Mouse (Mus musculus): ENCODE data around the gene Slc25a12. TPM values are rescaled to one million over a fixed set of nuclear protein-coding genes. Genes with fewer than 3 reads are reported as not detected.

The Slc25a12 gene
- polyA plus RNA-seq, 1 experiment from 2014 or later: 27.5 TPM

DNA sequence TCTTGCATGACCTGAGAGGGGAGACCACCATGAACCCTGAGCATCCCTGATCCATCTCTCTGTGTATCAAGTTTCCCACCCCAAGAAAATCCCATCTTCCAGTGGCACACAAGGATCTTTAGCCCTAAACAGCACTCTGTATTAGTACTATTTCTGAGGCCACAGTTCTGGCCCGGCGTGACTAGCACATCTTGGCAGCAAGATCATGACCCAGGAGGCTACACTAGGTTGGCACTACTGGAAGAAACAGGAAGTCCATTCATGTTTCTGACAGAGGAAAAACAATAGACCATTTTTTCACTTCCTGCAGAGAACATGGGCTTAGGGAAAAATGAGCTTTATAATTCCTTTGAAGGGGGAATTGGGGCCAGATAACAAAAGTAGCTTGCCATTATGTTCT lies 39.8 kb downstream of the Slc25a12 start:
- DNase-seq (ENCODE audit: low spot score) (no peak), ATAC-seq (replicated peaks; ENCODE audit: low FRiP score, low TSS enrichment, low read depth) (no peak)
- H3K27me3 ChIP-seq (replicated peaks; ENCODE audit: control insufficient read depth, insufficient read depth, low read length): no peaks in the 10 kb centered on the region
- no peaks in the 10 kb centered on the region for H3K9me3 ChIP-seq (ENCODE audit: control insufficient read depth, low read length)
- H3K4me3 ChIP-seq (ENCODE audit: low read depth, low read length): no peak overlapping the region
- H3K36me3 ChIP-seq (ENCODE audit: control insufficient read depth, insufficient read depth, low read length): 0 out of 2 replicates have a peak, but pooled peaks cover 2% of the 10 kb centered on the region
- H3K9ac ChIP-seq (ENCODE audit: low read length): no peak overlapping the region
- WGBS: 85% methylated on average over 2 of the region's 2 CpGs
- H3K4me2 ChIP-seq (ENCODE audit: low read length): no peak overlapping the region
- H3K4me1 ChIP-seq (replicated peaks; ENCODE audit: control insufficient read depth, insufficient read depth, low read length): no peaks in the 10 kb centered on the region
- no peak overlapping the region for H3K27ac ChIP-seq (ENCODE audit: low read depth)

- Histone ChIP-seq H3K9ac (ENCODE audit: low read length) (no peak overlapping the region), H3K27me3 (replicated peaks; ENCODE audit: control insufficient read depth, insufficient read depth, low read length) (no peaks in the 10 kb centered on the region), H3K9me3 (ENCODE audit: control insufficient read depth, low read length) (no peaks in the 10 kb centered on the region), H3K27ac (ENCODE audit: low read depth) (no peak overlapping the region), H3K4me2 (ENCODE audit: low read length) (no peak overlapping the region), H3K4me1 (replicated peaks; ENCODE audit: control insufficient read depth, insufficient read depth, low read length) (no peaks in the 10 kb centered on the region), H3K4me3 (ENCODE audit: low read depth, low read length) (no peak overlapping the region), H3K36me3 (ENCODE audit: control insufficient read depth, insufficient read depth, low read length) (0 out of 2 replicates have a peak, but pooled peaks cover 2% of the 10 kb centered on the region)
- DNase-seq (ENCODE audit: low spot score) (no peak), ATAC-seq (replicated peaks; ENCODE audit: low FRiP score, low TSS enrichment, low read depth) (no peak)
- 71% methylated on average over 11 of the region's 11 CpGs for WGBS
Observed at GRCm38 (mm10) chr2:71326766-71327464, 40.6 kb downstream of the Slc25a12 start.

DNA sequence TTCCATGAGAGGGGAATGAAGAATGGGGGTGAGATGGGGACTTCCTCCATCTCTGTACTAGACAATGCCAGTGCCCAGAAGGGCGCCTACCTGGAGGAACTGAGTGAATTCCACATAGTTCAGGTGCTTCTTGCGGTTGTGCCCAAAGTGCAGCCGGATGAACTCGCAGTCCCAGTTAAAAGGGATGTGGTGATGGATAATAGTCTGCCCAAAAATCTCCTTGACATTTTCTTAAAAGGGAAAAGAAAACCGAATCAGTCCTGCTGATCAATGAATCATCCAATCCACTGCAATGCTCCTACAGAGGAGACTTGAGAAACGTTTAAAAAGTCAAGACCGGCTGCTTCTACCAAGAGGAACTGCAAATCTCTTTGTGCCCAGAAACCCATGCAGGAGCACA lies 43.7 kb downstream of the Slc25a12 start:
- H3K27ac ChIP-seq (ENCODE audit: low read depth): no peak overlapping the region
- H3K27me3 ChIP-seq (replicated peaks; ENCODE audit: control insufficient read depth, insufficient read depth, low read length): no peaks in the 10 kb centered on the region
- H3K4me3 ChIP-seq (ENCODE audit: low read depth, low read length): no peak overlapping the region
- no peak overlapping the region for H3K9ac ChIP-seq (ENCODE audit: low read length)
- ATAC-seq (replicated peaks; ENCODE audit: low FRiP score, low TSS enrichment, low read depth) (no peak), DNase-seq (ENCODE audit: low spot score) (no peak)
- H3K4me1 ChIP-seq (replicated peaks; ENCODE audit: control insufficient read depth, insufficient read depth, low read length): no peaks in the 10 kb centered on the region
- WGBS: 89% methylated on average over 7 of the region's 7 CpGs
- no peak overlapping the region for H3K4me2 ChIP-seq (ENCODE audit: low read length)
- no peaks in the 10 kb centered on the region for H3K36me3 ChIP-seq (ENCODE audit: control insufficient read depth, insufficient read depth, low read length)
- no peaks in the 10 kb centered on the region for H3K9me3 ChIP-seq (ENCODE audit: control insufficient read depth, low read length)

DNA sequence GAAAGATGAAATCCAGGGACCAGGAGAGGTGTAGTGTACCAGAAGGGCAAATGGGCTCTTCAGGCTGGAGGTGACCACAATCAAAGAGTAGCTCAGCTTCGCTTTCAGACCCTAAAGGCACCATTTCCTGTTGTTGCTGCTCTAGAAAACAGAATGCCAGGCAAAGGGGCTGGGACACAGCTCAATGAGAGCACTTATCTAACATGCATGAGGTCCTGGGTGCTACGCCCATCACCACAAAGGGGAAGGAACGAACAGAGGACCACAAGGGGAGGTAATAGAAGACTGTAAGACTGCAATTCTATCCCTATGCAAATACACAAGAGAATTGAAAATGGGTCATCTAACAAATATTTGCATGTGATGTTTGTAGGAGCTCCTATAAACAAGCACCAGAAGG lies 46.1 kb downstream of the Slc25a12 start:
- H3K4me3 ChIP-seq (ENCODE audit: low read depth, low read length): no peak overlapping the region
- H3K27me3 ChIP-seq (replicated peaks; ENCODE audit: control insufficient read depth, insufficient read depth, low read length): no peaks in the 10 kb centered on the region
- no peaks in the 10 kb centered on the region for H3K4me1 ChIP-seq (replicated peaks; ENCODE audit: control insufficient read depth, insufficient read depth, low read length)
- DNase-seq (ENCODE audit: low spot score) (no peak), ATAC-seq (replicated peaks; ENCODE audit: low FRiP score, low TSS enrichment, low read depth) (no peak)
- no peak overlapping the region for H3K9ac ChIP-seq (ENCODE audit: low read length)
- H3K9me3 ChIP-seq (ENCODE audit: control insufficient read depth, low read length): no peaks in the 10 kb centered on the region
- no peak overlapping the region for H3K4me2 ChIP-seq (ENCODE audit: low read length)
- H3K27ac ChIP-seq (ENCODE audit: low read depth): no peak overlapping the region
- WGBS: 90% methylated on average over 3 of the region's 3 CpGs
- no peaks in the 10 kb centered on the region for H3K36me3 ChIP-seq (ENCODE audit: control insufficient read depth, insufficient read depth, low read length)

DNA sequence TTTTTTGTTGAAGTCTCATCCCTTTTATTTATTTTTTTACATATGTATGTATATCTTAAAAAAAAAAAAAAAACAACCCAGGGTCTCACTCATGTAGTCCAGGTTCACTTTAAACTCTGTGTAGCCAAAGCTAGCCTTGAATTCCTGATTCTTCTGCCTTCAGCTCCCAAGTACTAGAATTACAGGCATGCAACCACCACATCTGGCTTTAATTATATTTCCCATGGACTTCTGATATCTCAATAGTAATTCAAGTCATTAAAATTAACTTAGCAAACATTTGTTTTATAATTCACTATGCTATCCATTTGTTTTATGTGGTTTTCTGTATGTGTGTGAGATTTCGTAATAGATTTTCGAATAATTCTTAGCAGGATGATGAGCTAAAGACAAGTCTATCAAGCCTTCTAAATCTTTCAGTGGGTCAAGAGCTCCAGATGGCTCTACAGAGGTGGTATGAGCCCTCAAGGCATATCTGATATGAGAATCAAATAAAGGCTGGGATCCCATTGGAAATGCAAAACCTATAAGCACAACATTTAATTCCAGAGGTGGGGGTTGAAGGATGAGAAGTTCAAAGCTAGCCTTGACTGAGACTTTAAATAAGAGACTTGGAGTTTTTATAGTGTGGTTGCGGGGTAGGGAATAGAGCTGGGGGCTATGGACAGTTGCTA lies 51.3 kb downstream of the Slc25a12 start:
- WGBS: 95% methylated on average over 3 of the region's 3 CpGs
- no peak for DNase-seq (ENCODE audit: low spot score)
- no peak for ATAC-seq (replicated peaks; ENCODE audit: low FRiP score, low TSS enrichment, low read depth)

DNA sequence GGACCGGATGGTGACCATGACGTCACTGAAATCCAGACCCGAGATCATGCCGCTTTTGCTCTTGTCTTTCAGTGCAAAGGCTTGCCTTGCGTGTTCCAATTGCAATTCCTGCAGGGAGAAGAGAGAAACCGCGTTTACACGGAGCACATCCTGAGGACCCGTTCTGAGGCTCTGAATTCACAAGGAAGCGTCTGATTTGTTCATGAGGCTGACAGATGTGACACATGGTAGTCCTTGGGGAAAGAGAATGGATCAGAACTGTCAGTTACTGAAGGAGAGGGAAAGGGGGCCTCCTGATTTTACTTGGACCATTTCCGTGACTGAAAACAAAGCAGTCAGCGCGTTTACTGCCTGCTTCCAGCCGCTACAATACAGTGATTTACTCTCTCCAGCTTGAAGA lies 52.5 kb downstream of the Slc25a12 start:
- no peak for ATAC-seq (replicated peaks; ENCODE audit: low FRiP score, low TSS enrichment, low read depth)
- no peak overlapping the region for H3K4me2 ChIP-seq (ENCODE audit: low read length)
- no peak for DNase-seq (ENCODE audit: low spot score)
- H3K9ac ChIP-seq (ENCODE audit: low read length): no peak overlapping the region
- H3K27me3 ChIP-seq (replicated peaks; ENCODE audit: control insufficient read depth, insufficient read depth, low read length): no peaks in the 10 kb centered on the region
- no peak overlapping the region for H3K4me3 ChIP-seq (ENCODE audit: low read depth, low read length)
- H3K27ac ChIP-seq (ENCODE audit: low read depth): no peak overlapping the region
- H3K9me3 ChIP-seq (ENCODE audit: control insufficient read depth, low read length): no peaks in the 10 kb centered on the region
- 72% methylated on average over 14 of the region's 14 CpGs for WGBS
- no peaks in the 10 kb centered on the region for H3K4me1 ChIP-seq (replicated peaks; ENCODE audit: control insufficient read depth, insufficient read depth, low read length)
- H3K36me3 ChIP-seq (ENCODE audit: control insufficient read depth, insufficient read depth, low read length): peaks cover 11% of the 10 kb centered on the region; the same call in 1 of the 2 replicates

More for the DNA sequence above, 51.3 kb downstream of the Slc25a12 start:
- Histone ChIP-seq H3K4me3 (ENCODE audit: low read depth, low read length) (no peak overlapping the region), H3K9ac (ENCODE audit: low read length) (no peak overlapping the region), H3K9me3 (ENCODE audit: control insufficient read depth, low read length) (no peaks in the 10 kb centered on the region), H3K27me3 (replicated peaks; ENCODE audit: control insufficient read depth, insufficient read depth, low read length) (no peaks in the 10 kb centered on the region), H3K4me1 (replicated peaks; ENCODE audit: control insufficient read depth, insufficient read depth, low read length) (no peaks in the 10 kb centered on the region), H3K27ac (ENCODE audit: low read depth) (no peak overlapping the region), H3K36me3 (ENCODE audit: control insufficient read depth, insufficient read depth, low read length) (peaks cover 9% of the 10 kb centered on the region; the same call in 1 of the 2 replicates), H3K4me2 (ENCODE audit: low read length) (no peak overlapping the region)

GRCm38 (mm10) chr2:71314080-71314479 lies 53.5 kb downstream of the Slc25a12 start:
- no peak overlapping the region for H3K27ac ChIP-seq (ENCODE audit: low read depth)
- ATAC-seq (replicated peaks; ENCODE audit: low FRiP score, low TSS enrichment, low read depth): no peak
- no peak overlapping the region for H3K4me2 ChIP-seq (ENCODE audit: low read length)
- no peak for DNase-seq (ENCODE audit: low spot score)
- no peak overlapping the region for H3K9ac ChIP-seq (ENCODE audit: low read length)
- no peaks in the 10 kb centered on the region for H3K9me3 ChIP-seq (ENCODE audit: control insufficient read depth, low read length)
- H3K4me3 ChIP-seq (ENCODE audit: low read depth, low read length): no peak overlapping the region
- no peaks in the 10 kb centered on the region for H3K27me3 ChIP-seq (replicated peaks; ENCODE audit: control insufficient read depth, insufficient read depth, low read length)
- WGBS: 73% methylated on average over 6 of the region's 6 CpGs
- no peaks in the 10 kb centered on the region for H3K4me1 ChIP-seq (replicated peaks; ENCODE audit: control insufficient read depth, insufficient read depth, low read length)
- peaks cover 11% of the 10 kb centered on the region; the same call in 1 of the 2 replicates for H3K36me3 ChIP-seq (ENCODE audit: control insufficient read depth, insufficient read depth, low read length)

DNA sequence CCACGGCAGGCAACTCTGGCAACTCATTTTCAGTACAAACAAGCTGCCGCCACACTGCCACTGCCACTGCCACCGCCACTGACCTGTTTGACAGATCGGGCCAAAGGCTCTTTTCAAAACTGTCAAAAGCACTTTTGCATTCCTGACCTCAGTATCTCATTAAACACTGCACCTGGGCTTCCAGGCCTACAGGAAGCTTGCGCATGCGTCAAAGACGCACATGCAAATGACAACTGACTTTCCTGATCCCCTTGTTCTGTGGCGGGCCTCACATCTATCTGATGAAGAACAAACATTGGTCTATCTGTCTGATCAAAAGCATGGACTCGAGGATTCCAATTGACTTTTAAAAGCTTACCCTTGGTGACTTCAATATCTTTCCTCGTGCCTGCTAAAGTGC lies 55.5 kb downstream of the Slc25a12 start:
- Histone ChIP-seq H3K36me3 (ENCODE audit: control insufficient read depth, insufficient read depth, low read length) (peaks cover 14% of the 10 kb centered on the region), H3K4me2 (ENCODE audit: low read length) (no peak overlapping the region), H3K9me3 (ENCODE audit: control insufficient read depth, low read length) (no peaks in the 10 kb centered on the region), H3K4me1 (replicated peaks; ENCODE audit: control insufficient read depth, insufficient read depth, low read length) (no peaks in the 10 kb centered on the region), H3K27me3 (replicated peaks; ENCODE audit: control insufficient read depth, insufficient read depth, low read length) (no peaks in the 10 kb centered on the region), H3K27ac (ENCODE audit: low read depth) (no peak overlapping the region), H3K9ac (ENCODE audit: low read length) (no peak overlapping the region), H3K4me3 (ENCODE audit: low read depth, low read length) (no peak overlapping the region)
- 74% methylated on average over 10 of the region's 10 CpGs for WGBS
- DNase-seq (ENCODE audit: low spot score) (no peak), ATAC-seq (replicated peaks; ENCODE audit: low FRiP score, low TSS enrichment, low read depth) (no peak)

DNA sequence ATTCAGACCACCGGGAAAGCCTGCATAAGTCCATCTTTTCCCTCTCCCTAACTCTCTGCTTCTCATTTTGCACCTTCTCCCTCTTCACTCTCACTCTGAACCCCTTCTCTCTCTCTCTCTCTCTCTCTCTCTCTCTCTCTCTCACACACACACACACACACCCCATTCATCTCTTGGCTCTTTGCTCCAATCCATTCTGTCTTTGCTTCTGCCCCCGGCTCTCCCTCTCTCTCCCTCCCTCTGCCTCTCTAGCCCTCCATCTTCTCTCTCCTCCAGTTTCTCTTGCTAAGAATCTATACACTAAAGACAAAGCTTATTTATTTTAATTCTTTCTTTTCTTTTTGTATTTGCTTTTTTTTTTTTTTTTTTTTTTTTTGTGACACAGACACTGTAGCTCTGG lies 57.8 kb downstream of the Slc25a12 start:
- Histone ChIP-seq H3K36me3 (ENCODE audit: control insufficient read depth, insufficient read depth, low read length) (peaks cover 14% of the 10 kb centered on the region), H3K27me3 (replicated peaks; ENCODE audit: control insufficient read depth, insufficient read depth, low read length) (no peaks in the 10 kb centered on the region), H3K9me3 (ENCODE audit: control insufficient read depth, low read length) (no peaks in the 10 kb centered on the region), H3K4me3 (ENCODE audit: low read depth, low read length) (no peak overlapping the region), H3K4me2 (ENCODE audit: low read length) (no peak overlapping the region), H3K9ac (ENCODE audit: low read length) (no peak overlapping the region), H3K27ac (ENCODE audit: low read depth) (no peak overlapping the region), H3K4me1 (replicated peaks; ENCODE audit: control insufficient read depth, insufficient read depth, low read length) (peaks cover 8% of the 10 kb centered on the region; the same call in 1 of the 2 replicates)
- ATAC-seq (replicated peaks; ENCODE audit: low FRiP score, low TSS enrichment, low read depth) (no peak), DNase-seq (ENCODE audit: low spot score) (no peak)
- 67% methylated on average over 2 of the region's 2 CpGs for WGBS
